Mouse (Mus musculus): ENCODE results near the gene Foxm1.

DNA sequence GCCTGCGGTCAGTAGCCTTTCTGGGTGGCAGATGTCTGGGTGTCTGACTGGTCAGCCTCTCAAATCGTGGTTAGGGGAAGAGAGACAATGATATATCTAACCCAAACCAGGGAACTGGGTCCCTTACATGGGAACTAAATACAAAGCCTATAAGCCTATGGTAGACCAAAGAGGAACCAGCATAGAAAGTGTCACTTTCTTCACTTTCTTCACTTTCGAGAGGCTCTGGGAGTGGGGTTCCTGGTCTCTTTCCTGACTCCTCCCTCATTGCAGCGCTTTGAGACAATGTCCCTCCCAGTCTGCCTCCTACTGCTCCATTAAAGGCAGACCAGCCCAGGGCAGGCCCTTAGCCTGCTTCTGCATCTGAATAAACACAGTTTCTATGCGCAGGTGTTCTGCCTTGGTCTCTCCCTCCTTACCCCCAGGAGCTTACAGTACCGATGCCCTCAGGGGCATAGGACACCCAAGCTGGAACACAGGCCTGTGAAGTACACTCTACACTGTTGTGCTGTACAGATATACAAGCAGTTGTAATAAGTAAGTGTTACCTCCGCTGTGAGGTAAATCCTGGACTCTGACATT lies 45.9 kb downstream of the Foxm1 start:
- TF ChIP-seq CTCF (IDR thresholded peaks at IDR 0.05; ENCODE audit: low read depth), result no peak
- TF ChIP-seq EP300 (IDR thresholded peaks at IDR 0.05; ENCODE audit: low read depth), result no peak

Measured in liver, postnatal 0 days (tissue).